ENCODE assay signal across 11 mouse cellular contexts in genomic region chr19:43921410-43921809, GRCm38 (mm10). TPM values are rescaled to one million over a fixed set of nuclear protein-coding genes. Genes with fewer than 3 reads are reported as not detected.
DNase-seq lines count a peak whose midpoint lies in the region; ATAC-seq lines count a peak whose summit lies in the region.
"Had no signal": no experiment of that assay in that cellular context is flagged by ENCODE, and none has a peak within 500 bp of the region (broad histone marks: within the 10 kb centered on the region; RNA-seq: fewer than 3 reads in every experiment).

No protein-coding gene starts in this region.

- H3K27me3 ChIP-seq in heart, embryonic 11.5 days (ENCODE audit: control insufficient read depth, insufficient read depth, low read length): no peaks in the 10 kb centered on the region
- H3K27me3 ChIP-seq in liver, embryonic 12.5 days (replicated peaks): no peaks in the 10 kb centered on the region
- no peaks in the 10 kb centered on the region for H3K27me3 ChIP-seq in stomach, embryonic 16.5 days (ENCODE audit: control insufficient read depth, insufficient read depth, low read length)
- H3K27me3 ChIP-seq: limb, embryonic 12.5 days had no signal

- no peak overlapping the region for H3K9ac ChIP-seq in heart, embryonic 11.5 days (ENCODE audit: low read depth, low read length)
- no peak overlapping the region for H3K9ac ChIP-seq in liver, embryonic 12.5 days
- H3K9ac ChIP-seq in stomach, embryonic 16.5 days (ENCODE audit: low read length): no peak overlapping the region
- H3K9ac ChIP-seq: limb, embryonic 12.5 days had no signal

- H3K4me2 ChIP-seq in heart, embryonic 11.5 days: peak overlapping the region; percentile 45
- H3K4me2 ChIP-seq in liver, embryonic 12.5 days: peak overlapping the region; percentile 59
- peak overlapping the region; percentile 16; the same call in 1 of the 2 replicates for H3K4me2 ChIP-seq in stomach, embryonic 16.5 days (ENCODE audit: low read depth, low read length)

- no peak for DNase-seq in heart, postnatal 10 days
- DNase-seq in thymus, postnatal 25 days: peak; percentile 9
- no peak for DNase-seq in thymus, postnatal 14 days
- no peak for DNase-seq in right cerebral cortex, adult 2 months (ENCODE audit: low spot score in 2 of 2)
- no peak for DNase-seq in adipocyte (ENCODE audit: low spot score)
- DNase-seq: midbrain, embryonic 14.5 days; spleen, adult 18-20 months had no signal

- H3K4me3 ChIP-seq in heart, embryonic 11.5 days (ENCODE audit: low read depth, low read length): no peak overlapping the region
- H3K4me3 ChIP-seq in liver, embryonic 12.5 days: peak overlapping the region; percentile 20
- peak overlapping the region; percentile 15; the same call in 1 of the 2 replicates for H3K4me3 ChIP-seq in stomach, embryonic 16.5 days (replicated peaks; ENCODE audit: low read length)
- H3K4me3 ChIP-seq: limb, embryonic 12.5 days had no signal

- no peak overlapping the region for H3K27ac ChIP-seq in heart, embryonic 11.5 days (ENCODE audit: low read depth, low read length)
- no peak overlapping the region for H3K27ac ChIP-seq in liver, embryonic 12.5 days
- H3K27ac ChIP-seq in stomach, embryonic 16.5 days (ENCODE audit: low read length): no peak overlapping the region
- H3K27ac ChIP-seq: limb, embryonic 12.5 days had no signal

- H3K4me1 ChIP-seq in heart, embryonic 11.5 days (ENCODE audit: control insufficient read depth, insufficient read depth, low read length): peaks cover 37% of the 10 kb centered on the region
- H3K4me1 ChIP-seq in liver, embryonic 12.5 days: peaks cover 53% of the 10 kb centered on the region
- peaks cover 11% of the 10 kb centered on the region; the same call in 1 of the 2 replicates for H3K4me1 ChIP-seq in stomach, embryonic 16.5 days (ENCODE audit: control insufficient read depth, insufficient read depth, low read length)

- WGBS in heart, embryonic 11.5 days (ENCODE audit: insufficient replicate concordance): 47% methylated on average over 13 of the region's 13 CpGs
- WGBS in liver, embryonic 12.5 days (ENCODE audit: insufficient replicate concordance): 30% methylated on average over 13 of the region's 13 CpGs
- WGBS in stomach, embryonic 16.5 days: 47% methylated on average over 13 of the region's 13 CpGs

- 0 out of 2 replicates have a peak, but pooled peaks cover 3% of the 10 kb centered on the region for H3K9me3 ChIP-seq in heart, embryonic 11.5 days (replicated peaks; ENCODE audit: control insufficient read depth, low read length)
- peaks cover 3% of the 10 kb centered on the region; the same call in 1 of the 2 replicates for H3K9me3 ChIP-seq in liver, embryonic 12.5 days (replicated peaks)
- 0 out of 2 replicates have a peak, but pooled peaks cover 3% of the 10 kb centered on the region for H3K9me3 ChIP-seq in stomach, embryonic 16.5 days (replicated peaks; ENCODE audit: control insufficient read depth, low read length)

- 0 out of 2 replicates have a peak, but pooled peaks cover 2% of the 10 kb centered on the region for H3K36me3 ChIP-seq in heart, embryonic 11.5 days (ENCODE audit: control insufficient read depth, insufficient read depth, low read length)
- peaks cover 9% of the 10 kb centered on the region; the same call in 1 of the 2 replicates for H3K36me3 ChIP-seq in liver, embryonic 12.5 days
- H3K36me3 ChIP-seq in stomach, embryonic 16.5 days (ENCODE audit: control insufficient read depth, insufficient read depth, low read length): no peaks in the 10 kb centered on the region; the same call in 1 of the 2 replicates

- intact Hi-C loops in heart, postnatal 10 days (cut with DNase I): loop anchor here (2.0 kb wide), 1 partner anchor 17 kb away; no protein-coding TSS in a partner anchor

- no peak for ATAC-seq in heart, embryonic 11.5 days (replicated peaks; ENCODE audit: insufficient number of reproducible peaks, low FRiP score, low TSS enrichment)
- no peak for ATAC-seq in liver, embryonic 12.5 days
- ATAC-seq in stomach, embryonic 16.5 days (ENCODE audit: insufficient read depth, low FRiP score): no peak

RNA-seq across cellular contexts. Expression of gene Dnmbp, which starts 18.6 kb away (rescaled TPM):
- polyA plus RNA-seq in heart, embryonic 11.5 days (2014; fragmentation: Nextera tagmentation; extraction: Ambion mirVana): 11.4 and 11.7 TPM in 2 replicates
- 10 to 100 TPM; 11.2 to 13.2 TPM for total RNA-seq in heart, postnatal 10 days (2021)
- polyA plus RNA-seq in liver, embryonic 12.5 days (2016; fragmentation: Nextera tagmentation; extraction: Ambion mirVana): 3.9 and 4.2 TPM in 2 replicates
- polyA plus RNA-seq in stomach, embryonic 16.5 days (2015; fragmentation: Nextera tagmentation; extraction: Ambion mirVana): 25.8 and 27.5 TPM in 2 replicates
